Mouse (Mus musculus) lung, adult 2 months (tissue): ENCODE measurements around the gene Vwa2.

Experiments used
- CTCF ChIP-seq: fragments of 200-500 bp; IDR thresholded peaks from 2 replicates; pipeline ENCODE4 v1.5.1; 2011; ENCODE audit warnings: mild to moderate bottlenecking, low read length, control low read depth; ENCODE audit not compliant: insufficient read depth
- POLR2A ChIP-seq: fragments of 200-500 bp; IDR thresholded peaks from 2 replicates; pipeline ENCODE4 v1.6.1; 2011; ENCODE audit warnings: low read depth, mild to moderate bottlenecking, control low read depth, low read length, borderline replicate concordance; ENCODE audit errors: extremely low read depth

DNA sequence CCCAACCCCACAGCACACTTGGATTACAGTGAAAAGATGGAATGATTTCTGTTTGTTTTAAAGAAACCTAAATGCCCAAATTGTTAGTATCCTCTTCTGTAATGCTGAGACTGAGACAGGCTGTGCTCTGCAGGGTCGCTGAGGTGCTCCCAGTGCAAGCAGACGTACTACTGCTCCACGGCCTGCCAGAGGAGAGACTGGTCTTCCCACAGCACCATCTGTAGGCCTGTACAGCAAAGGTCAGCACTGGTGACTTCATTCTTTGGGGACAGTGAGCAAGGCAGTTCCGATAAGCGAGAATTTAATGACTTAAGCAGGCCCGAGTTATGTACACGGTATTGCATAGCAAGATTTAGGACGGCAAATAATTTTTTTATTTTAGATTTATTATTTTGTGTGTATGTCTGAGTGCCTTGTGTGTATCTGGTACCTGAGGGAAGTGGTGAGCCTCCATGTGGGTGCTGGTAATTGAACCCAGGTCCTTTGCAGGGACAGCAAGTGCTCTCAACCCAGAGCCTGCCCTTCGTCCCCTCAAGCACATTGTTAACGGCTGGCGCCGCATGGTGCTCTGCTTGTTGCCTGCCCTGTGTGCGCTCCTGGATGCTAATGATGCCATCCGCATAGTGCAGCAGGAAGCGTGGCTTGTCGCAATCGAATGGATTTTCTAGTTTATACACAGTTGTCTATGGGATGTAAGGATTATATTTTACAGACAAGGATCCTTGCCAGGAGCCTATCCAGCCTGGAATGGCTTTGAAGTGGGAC lies 34.9 kb upstream of the Vwa2 start:
- TF ChIP-seq CTCF, result no peak
- no peak for TF ChIP-seq POLR2A
